ENCODE assay signal across 8 mouse cellular contexts in the genomic region with DNA sequence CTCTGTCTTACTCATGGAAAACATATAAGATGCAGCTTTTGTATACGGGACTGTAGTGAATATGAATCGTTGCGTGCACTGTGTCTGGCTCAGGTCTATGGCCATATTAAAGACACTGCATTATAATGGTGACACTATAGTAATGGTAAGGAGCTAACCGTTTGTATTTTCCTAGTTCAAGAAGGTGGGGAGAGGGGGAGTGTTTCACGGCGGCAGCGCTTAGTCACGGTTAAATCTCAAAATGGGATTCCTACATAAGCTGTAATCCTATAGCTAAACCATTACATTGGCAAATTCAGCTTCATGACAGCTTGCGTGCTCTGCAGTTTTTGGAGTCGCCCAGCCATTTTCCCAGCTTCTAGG. TPM values are rescaled to one million over a fixed set of nuclear protein-coding genes. Genes with fewer than 3 reads are reported as not detected.
DNase-seq lines count a peak whose midpoint lies in the region; ATAC-seq and TF ChIP-seq lines count a peak whose summit lies in the region.

No protein-coding gene starts in this region.

- no peak for TF ChIP-seq POLR2A in limb, embryonic 14.5 days (IDR thresholded peaks at IDR 0.05; ENCODE audit: borderline replicate concordance, extremely low read depth, insufficient read depth, insufficient read length)

- DNase-seq in embryo, embryonic 10.5 days (ENCODE audit: low spot score) = peak; percentile 44
- no peak for DNase-seq in embryo, embryonic 9.5 days (ENCODE audit: extremely low spot score)
- DNase-seq in limb, embryonic 14.5 days (ENCODE audit: low spot score) = no peak
- no peak for DNase-seq in spleen, postnatal 14 days (ENCODE audit: low spot score in 2 of 2)
- DNase-seq in retina, embryonic 14.5 days (ENCODE audit: low spot score) = no peak

- H3K36me3 ChIP-seq in megakaryocyte, embryonic 14.5 days (replicated peaks; ENCODE audit: low read length) = no peaks in the 10 kb centered on the region
- H3K36me3 ChIP-seq in limb, embryonic 14.5 days (ENCODE audit: control insufficient read depth, insufficient read depth, low read length) = no peaks in the 10 kb centered on the region
- no peaks in the 10 kb centered on the region for H3K36me3 ChIP-seq in stomach, embryonic 15.5 days

- H3K4me3 ChIP-seq in megakaryocyte, embryonic 14.5 days (replicated peaks) = peak overlapping the region; percentile 97
- peak overlapping the region; percentile 72 for H3K4me3 ChIP-seq in limb, embryonic 14.5 days (replicated peaks; ENCODE audit: low read length)
- peak overlapping the region; percentile 75 for H3K4me3 ChIP-seq in stomach, embryonic 15.5 days (replicated peaks)

- H3K4me2 ChIP-seq in limb, embryonic 14.5 days (replicated peaks; ENCODE audit: low read depth, low read length, severe bottlenecking) = peak overlapping the region; percentile 92
- peak overlapping the region; percentile 96 for H3K4me2 ChIP-seq in stomach, embryonic 15.5 days

- no peak overlapping the region for H3K27ac ChIP-seq in limb, embryonic 14.5 days (replicated peaks; ENCODE audit: low read depth, low read length)
- H3K27ac ChIP-seq in stomach, embryonic 15.5 days = no peak overlapping the region

- H3K27me3 ChIP-seq in megakaryocyte, embryonic 14.5 days (replicated peaks) = peaks cover 23% of the 10 kb centered on the region
- no peaks in the 10 kb centered on the region for H3K27me3 ChIP-seq in limb, embryonic 14.5 days (ENCODE audit: control insufficient read depth, insufficient read depth, low read length)
- no peaks in the 10 kb centered on the region for H3K27me3 ChIP-seq in stomach, embryonic 15.5 days (replicated peaks)

- peaks cover 31% of the 10 kb centered on the region for H3K4me1 ChIP-seq in megakaryocyte, embryonic 14.5 days
- H3K4me1 ChIP-seq in limb, embryonic 14.5 days (ENCODE audit: control insufficient read depth, insufficient read depth, low read length) = peaks cover 15% of the 10 kb centered on the region
- H3K4me1 ChIP-seq in stomach, embryonic 15.5 days = no peaks in the 10 kb centered on the region; the same call in 1 of the 2 replicates

- H3K9me3 ChIP-seq in megakaryocyte, embryonic 14.5 days = no peaks in the 10 kb centered on the region
- no peaks in the 10 kb centered on the region for H3K9me3 ChIP-seq in limb, embryonic 14.5 days (ENCODE audit: control insufficient read depth, low read length)
- H3K9me3 ChIP-seq in stomach, embryonic 15.5 days = no peaks in the 10 kb centered on the region

- no peak for ATAC-seq in megakaryocyte, adult 5-6 weeks (ENCODE audit: poor library complexity, severe bottlenecking)
- ATAC-seq in limb, embryonic 14.5 days (ENCODE audit: low FRiP score, low read depth) = 0 out of 2 replicates have a peak, but pooled peaks have one; percentile 8
- no peak; the same call in 1 of the 2 replicates for ATAC-seq in stomach, embryonic 15.5 days (ENCODE audit: insufficient read depth, low FRiP score, low read depth)

- 22% methylated on average over 10 of the region's 10 CpGs for WGBS in limb, embryonic 14.5 days
- 29% methylated on average over 10 of the region's 10 CpGs for WGBS in stomach, embryonic 15.5 days

- peak overlapping the region; percentile 76 for H3K9ac ChIP-seq in limb, embryonic 14.5 days (ENCODE audit: low read depth, low read length, severe bottlenecking)
- no peak overlapping the region for H3K9ac ChIP-seq in stomach, embryonic 15.5 days

RNA-seq across cellular contexts. Expression of a gene that starts 0.4 kb away (rescaled TPM):
- 1.1 TPM in 1 of 2 replicates, not detected in the other for polyA plus RNA-seq in megakaryocyte, embryonic 14.5 days (2012; ENCODE audit: insufficient read depth, low replicate concordance)
- 29.4 and 32.4 TPM in 2 replicates for total RNA-seq in megakaryocyte, adult 5-6 weeks (2015)
- 22.0 and 24.0 TPM in 2 replicates for total RNA-seq in megakaryocyte, adult 5-6 weeks (2017)
- polyA plus RNA-seq in limb, embryonic 14.5 days (2012; rRNA removed) = 8.6 and 9.0 TPM in 2 replicates
- 14.8 and 16.6 TPM in 2 replicates for polyA plus RNA-seq in limb, embryonic 14.5 days (2014; fragmentation: Nextera tagmentation; extraction: Ambion mirVana)
- polyA plus RNA-seq in stomach, embryonic 15.5 days (2015; fragmentation: Nextera tagmentation; extraction: Ambion mirVana) = 11.6 and 12.2 TPM in 2 replicates

RNA-seq across cellular contexts. Expression of a gene that starts 25.8 kb away (rescaled TPM):
- not detected in 2 replicates for polyA plus RNA-seq in megakaryocyte, embryonic 14.5 days (2012; ENCODE audit: insufficient read depth, low replicate concordance)
- total RNA-seq in megakaryocyte, adult 5-6 weeks (2015) = 23.3 and 30.5 TPM in 2 replicates
- 14.3 and 24.6 TPM in 2 replicates for total RNA-seq in megakaryocyte, adult 5-6 weeks (2017)
- polyA plus RNA-seq in limb, embryonic 14.5 days (2012; rRNA removed) = 3.1 and 4.9 TPM in 2 replicates
- 7.5 and 8.9 TPM in 2 replicates for polyA plus RNA-seq in limb, embryonic 14.5 days (2014; fragmentation: Nextera tagmentation; extraction: Ambion mirVana)
- 5.0 and 5.9 TPM in 2 replicates for polyA plus RNA-seq in stomach, embryonic 15.5 days (2015; fragmentation: Nextera tagmentation; extraction: Ambion mirVana)
